Mouse (Mus musculus): Measurements from ENCODE around the gene Olfr263. TPM values are rescaled to one million over a fixed set of nuclear protein-coding genes. Genes with fewer than 3 reads are reported as not detected.

Olfr263 gene
- polyA plus RNA-seq, 1 experiment: not detected

- no peak overlapping the region for H3K27ac ChIP-seq (ENCODE audit: insufficient read depth, low read depth, low read length)
Measured at GRCm38 (mm10) chr13:21177657-21178056, 48.2 kb downstream of the Olfr263 start.

GRCm38 (mm10) chr13:21178364-21178763 is 48.9 kb downstream of the Olfr263 start:
- Histone ChIP-seq H3K27me3 (replicated peaks; ENCODE audit: control insufficient read depth, insufficient read depth, low read length) (no peaks in the 10 kb centered on the region), H3K4me1 (ENCODE audit: control insufficient read depth, insufficient read depth, low read length) (no peaks in the 10 kb centered on the region; the same call in 1 of the 2 replicates), H3K27ac (ENCODE audit: insufficient read depth, low read depth, low read length) (no peak overlapping the region), H3K4me3 (ENCODE audit: insufficient read depth, low read depth, low read length) (no peak overlapping the region), H3K36me3 (ENCODE audit: control insufficient read depth, insufficient read depth, low read length) (no peaks in the 10 kb centered on the region)
- DNase-seq: no peak
- 92% methylated on average over 5 of the region's 5 CpGs for WGBS
- TF ChIP-seq POLR2A (IDR thresholded peaks at IDR 0.05; ENCODE audit: low read depth, low read length): no peak
- TF ChIP-seq CTCF (conservative IDR thresholded peaks at IDR 0.05; ENCODE audit: insufficient read depth, insufficient read length, low read depth, low read length): no peak

More at GRCm38 (mm10) chr13:21177657-21178056, 48.2 kb downstream of the Olfr263 start:
- H3K4me1 ChIP-seq (ENCODE audit: control insufficient read depth, insufficient read depth, low read length): no peaks in the 10 kb centered on the region; the same call in 1 of the 2 replicates
- no peak overlapping the region for H3K4me3 ChIP-seq (ENCODE audit: insufficient read depth, low read depth, low read length)
- no peak for TF ChIP-seq CTCF (conservative IDR thresholded peaks at IDR 0.05; ENCODE audit: insufficient read depth, insufficient read length, low read depth, low read length)
- no peak for TF ChIP-seq POLR2A (IDR thresholded peaks at IDR 0.05; ENCODE audit: low read depth, low read length)
- WGBS: 42% methylated on average over 5 of the region's 5 CpGs
- DNase-seq: no peak
- no peaks in the 10 kb centered on the region for H3K36me3 ChIP-seq (ENCODE audit: control insufficient read depth, insufficient read depth, low read length)
- H3K27me3 ChIP-seq (replicated peaks; ENCODE audit: control insufficient read depth, insufficient read depth, low read length): no peaks in the 10 kb centered on the region

- DNase-seq: no peak
- H3K4me3 ChIP-seq (ENCODE audit: insufficient read depth, low read depth, low read length): peak within 1 kb of the TSS; percentile 97
- no peaks in the 10 kb centered on the region; the same call in 1 of the 2 replicates for H3K36me3 ChIP-seq (ENCODE audit: control insufficient read depth, insufficient read depth, low read length)
- peak within 1 kb of the TSS; percentile 95 for H3K27ac ChIP-seq (ENCODE audit: insufficient read depth, low read depth, low read length)
- TF ChIP-seq CTCF (conservative IDR thresholded peaks at IDR 0.05; ENCODE audit: insufficient read depth, insufficient read length, low read depth, low read length): no peak
- TF ChIP-seq POLR2A (IDR thresholded peaks at IDR 0.05; ENCODE audit: low read depth, low read length): no peak
- under 1% methylated on average over 15 of the region's 15 CpGs for WGBS
- no peaks in the 10 kb centered on the region for H3K27me3 ChIP-seq (replicated peaks; ENCODE audit: control insufficient read depth, insufficient read depth, low read length)
- no peaks in the 10 kb centered on the region; the same call in 1 of the 2 replicates for H3K4me1 ChIP-seq (ENCODE audit: control insufficient read depth, insufficient read depth, low read length)
Measured at GRCm38 (mm10) chr13:21179367-21179723, 49.9 kb downstream of the Olfr263 start, which contains the start of gene Trim27. Gene Trim27 (plus strand): TSS chr13:21179445.

DNA sequence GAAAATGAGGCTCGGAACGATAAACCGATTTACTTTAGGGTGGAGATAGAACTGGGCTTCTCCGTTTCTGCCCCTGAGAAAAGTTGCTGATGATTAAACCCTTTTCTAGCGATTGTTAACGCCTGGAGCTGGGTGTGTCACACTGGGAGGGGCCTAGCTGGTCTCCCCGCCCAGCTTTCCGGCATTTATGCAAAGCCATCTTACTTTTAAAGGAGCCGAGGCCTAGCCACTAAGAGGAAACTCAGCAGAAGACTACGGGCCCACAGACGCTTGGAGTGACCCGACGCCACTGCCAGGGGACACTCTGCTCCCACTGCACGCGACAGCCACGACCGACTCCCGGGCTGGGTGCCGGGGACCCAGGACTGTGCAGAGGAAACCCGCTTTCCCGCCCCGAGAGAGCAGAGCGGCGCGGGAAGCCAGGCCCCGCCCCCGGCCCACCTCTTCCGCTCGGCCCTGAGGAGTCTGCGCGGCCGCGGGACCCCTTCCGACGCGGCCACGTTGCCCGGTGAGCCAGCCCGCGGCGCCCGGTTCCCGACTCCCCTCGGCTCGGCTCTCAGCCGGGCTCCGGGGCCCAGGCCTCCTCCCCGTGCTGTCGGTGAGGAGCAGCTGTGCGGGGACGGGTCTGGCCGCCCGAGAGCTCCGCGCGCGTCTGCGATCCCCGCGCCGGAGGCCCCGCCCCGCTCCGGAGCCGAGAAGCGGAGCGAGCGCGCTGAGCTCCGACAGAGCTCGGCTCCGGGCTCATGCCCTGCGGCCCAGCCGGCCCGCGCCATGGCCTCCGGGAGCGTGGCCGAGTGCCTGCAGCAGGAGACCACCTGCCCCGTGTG is 50.5 kb downstream of the Olfr263 start:
- no peaks in the 10 kb centered on the region; the same call in 1 of the 2 replicates for H3K4me1 ChIP-seq (ENCODE audit: control insufficient read depth, insufficient read depth, low read length)
- DNase-seq: peak; percentile 96
- no peaks in the 10 kb centered on the region; the same call in 1 of the 2 replicates for H3K36me3 ChIP-seq (ENCODE audit: control insufficient read depth, insufficient read depth, low read length)
- no peaks in the 10 kb centered on the region for H3K27me3 ChIP-seq (replicated peaks; ENCODE audit: control insufficient read depth, insufficient read depth, low read length)
- peak overlapping the region; percentile 95 for H3K27ac ChIP-seq (ENCODE audit: insufficient read depth, low read depth, low read length)
- TF ChIP-seq CTCF (conservative IDR thresholded peaks at IDR 0.05; ENCODE audit: insufficient read depth, insufficient read length, low read depth, low read length) (no peak), POLR2A (IDR thresholded peaks at IDR 0.05; ENCODE audit: low read depth, low read length) (no peak)
- under 1% methylated on average over 80 of the region's 80 CpGs for WGBS
- H3K4me3 ChIP-seq (ENCODE audit: insufficient read depth, low read depth, low read length): peak overlapping the region; percentile 97

DNA sequence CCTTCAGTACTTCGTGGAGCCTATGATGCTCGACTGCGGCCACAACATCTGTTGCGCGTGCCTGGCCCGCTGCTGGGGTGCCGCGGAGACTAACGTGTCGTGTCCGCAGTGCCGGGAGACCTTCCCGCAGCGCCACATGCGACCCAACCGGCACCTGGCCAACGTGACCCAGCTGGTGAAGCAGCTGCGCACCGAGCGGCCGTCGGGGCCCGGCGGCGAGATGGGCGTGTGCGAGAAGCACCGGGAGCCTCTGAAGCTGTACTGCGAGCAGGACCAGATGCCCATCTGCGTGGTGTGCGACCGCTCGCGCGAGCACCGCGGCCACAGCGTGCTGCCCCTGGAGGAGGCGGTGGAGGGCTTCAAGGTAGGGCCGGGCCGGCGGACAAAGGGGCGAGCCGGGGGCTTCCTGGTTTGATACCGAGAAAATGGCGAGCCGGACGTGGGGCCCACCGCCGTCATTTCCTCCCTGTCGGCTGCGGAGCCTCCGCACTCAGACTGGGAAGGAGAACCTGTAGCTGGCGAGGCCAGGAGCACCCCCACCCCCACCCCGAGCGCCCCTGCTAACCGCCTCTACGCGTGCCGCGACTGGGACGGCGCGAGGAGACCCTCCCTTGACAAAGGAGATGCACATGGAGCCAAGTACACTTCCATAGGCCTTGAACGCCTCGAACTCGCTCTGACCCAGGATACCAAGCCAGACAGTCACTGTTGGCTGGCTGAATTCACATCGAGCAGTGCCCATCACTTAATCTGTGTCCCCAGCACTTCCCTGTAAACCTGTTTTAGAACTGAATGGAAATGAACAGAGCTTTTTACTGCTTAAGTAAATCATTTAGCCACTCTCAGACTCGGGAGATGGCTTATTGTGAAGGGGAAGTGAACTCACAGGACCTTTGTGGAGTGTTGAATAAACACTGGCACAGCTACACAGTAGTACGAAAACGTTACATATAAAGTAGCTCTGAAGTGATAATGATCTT is 51.4 kb downstream of the Olfr263 start:
- peak; percentile 61 for DNase-seq
- TF ChIP-seq POLR2A (IDR thresholded peaks at IDR 0.05; ENCODE audit: low read depth, low read length): no peak
- no peak for TF ChIP-seq CTCF (conservative IDR thresholded peaks at IDR 0.05; ENCODE audit: insufficient read depth, insufficient read length, low read depth, low read length)

DNA sequence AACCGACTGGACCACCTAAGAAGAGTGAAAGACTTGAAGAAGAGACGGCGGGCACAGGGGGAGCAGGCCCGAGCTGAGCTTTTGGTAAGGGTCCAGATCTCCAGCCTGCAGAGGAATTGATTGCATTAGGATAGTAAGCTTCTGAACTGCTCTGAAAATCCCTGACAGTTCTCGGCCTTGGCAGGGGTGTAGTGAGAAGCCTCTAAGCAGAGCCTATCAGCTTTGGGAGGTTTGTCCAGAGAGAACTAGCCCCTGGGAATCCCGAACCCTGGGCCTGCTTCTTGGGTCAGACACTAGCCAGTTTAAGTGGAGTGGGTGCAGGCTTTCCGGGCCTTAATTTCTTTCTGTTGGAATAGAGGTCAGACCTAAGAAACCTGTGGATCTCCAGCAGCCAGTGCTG is 52.6 kb downstream of the Olfr263 start:
- no peak for DNase-seq
- no peak for TF ChIP-seq CTCF (conservative IDR thresholded peaks at IDR 0.05; ENCODE audit: insufficient read depth, insufficient read length, low read depth, low read length)
- no peak for TF ChIP-seq POLR2A (IDR thresholded peaks at IDR 0.05; ENCODE audit: low read depth, low read length)
- Histone ChIP-seq H3K27me3 (replicated peaks; ENCODE audit: control insufficient read depth, insufficient read depth, low read length) (no peaks in the 10 kb centered on the region), H3K4me3 (ENCODE audit: insufficient read depth, low read depth, low read length) (no peak overlapping the region), H3K27ac (ENCODE audit: insufficient read depth, low read depth, low read length) (no peak overlapping the region), H3K36me3 (ENCODE audit: control insufficient read depth, insufficient read depth, low read length) (no peaks in the 10 kb centered on the region; the same call in 1 of the 2 replicates), H3K4me1 (ENCODE audit: control insufficient read depth, insufficient read depth, low read length) (no peaks in the 10 kb centered on the region; the same call in 1 of the 2 replicates)
- WGBS: 70% methylated on average over 7 of the region's 7 CpGs

More for the DNA sequence above, 51.4 kb downstream of the Olfr263 start:
- no peaks in the 10 kb centered on the region for H3K27me3 ChIP-seq (replicated peaks; ENCODE audit: control insufficient read depth, insufficient read depth, low read length)
- H3K36me3 ChIP-seq (ENCODE audit: control insufficient read depth, insufficient read depth, low read length): no peaks in the 10 kb centered on the region; the same call in 1 of the 2 replicates
- peak overlapping the region; percentile 97 for H3K4me3 ChIP-seq (ENCODE audit: insufficient read depth, low read depth, low read length)
- WGBS: under 1% methylated on average over 71 of the region's 71 CpGs
- peak overlapping the region; percentile 42 for H3K27ac ChIP-seq (ENCODE audit: insufficient read depth, low read depth, low read length)
- no peaks in the 10 kb centered on the region; the same call in 1 of the 2 replicates for H3K4me1 ChIP-seq (ENCODE audit: control insufficient read depth, insufficient read depth, low read length)

All from kidney, adult 2 months (tissue).